Mouse (Mus musculus) duodenum, adult 2 months (tissue): ENCODE data around the gene Klhl42. TPM values are rescaled to one million over a fixed set of nuclear protein-coding genes. Genes with fewer than 3 reads are reported as not detected.

Source experiments
- polyA plus RNA-seq: library from polyadenylated mRNA; depleted of rRNA; stranded (reverse); fragments of >200 nt; gene quantifications from 2 replicates; pipeline ENCODE4 v1.2.3, GENCODE M21; 2012; ENCODE audit warnings: low replicate concordance; rRNA removed

Gene Klhl42
- polyA plus RNA-seq = 3.0 TPM in 2 replicates

GRCm38 (mm10) chr6:147091136-147092120 is at the start of gene Klhl42:
Gene Klhl42 (plus strand): TSS chr6:147091379.

GRCm38 (mm10) chr6:147042291-147043290 is 48.6 kb upstream of the Klhl42 start, which contains the start of gene Mrps35:
Gene Mrps35 (plus strand): TSS chr6:147042764.

GRCm38 (mm10) chr6:147086594-147087225 is 4.5 kb upstream of the Klhl42 start, which contains the start of gene Mansc4:
Gene Mansc4 (minus strand): TSS chr6:147087032.

Other genes starting within 250 kb of the Klhl42 start
- gene Smco2, start 241.3 kb upstream of the Klhl42 start, polyA plus RNA-seq = not detected in 2 replicates
- 1.3 and 3.8 TPM in 2 replicates for gene Ppfibp1, start 202.9 kb upstream of the Klhl42 start, polyA plus RNA-seq
- not detected in 2 replicates for gene 1700034J05Rik, start 137.0 kb upstream of the Klhl42 start, polyA plus RNA-seq
- 1.9 and 3.5 TPM in 2 replicates for gene Rep15, start 58.8 kb upstream of the Klhl42 start, polyA plus RNA-seq
- 4.9 and 6.9 TPM in 2 replicates for gene Mrps35, start 48.6 kb upstream of the Klhl42 start, polyA plus RNA-seq
- not detected in 2 replicates for gene Mansc4, start 4.3 kb upstream of the Klhl42 start, polyA plus RNA-seq
- 0.26 and 0.34 TPM in 2 replicates for gene Pthlh, start 172.8 kb downstream of the Klhl42 start, polyA plus RNA-seq